Mouse (Mus musculus) stomach, postnatal 0 days (tissue): ENCODE measurements around the gene Tnik. TPM values are rescaled to one million over a fixed set of nuclear protein-coding genes. Genes with fewer than 3 reads are reported as not detected.

ENCODE experiments used
- ATAC-seq: fragments of 200-750 bp; cut with Nextera tagmentation; 2 replicates; pipeline ENCODE4 v1.8.0; 2017; ENCODE audit not compliant: low FRiP score, low TSS enrichment
- DNase-seq: peaks from one replicate; pipeline ENCODE4 v3.0.0-alpha.2; 2016; ENCODE audit warnings: low spot score
- H3K27ac ChIP-seq: fragments of 300-500 bp; sonication (generic); replicated peaks from 2 replicates; pipeline ENCODE4 v1.5.1; 2014; ENCODE audit warnings: mild to moderate bottlenecking, control low read depth
- H3K27me3 ChIP-seq: fragments of 300-500 bp; sonication (generic); 2 replicates; pipeline ENCODE4 v1.6.1; 2014; ENCODE audit warnings: low read length; ENCODE audit not compliant: control insufficient read depth, insufficient read depth
- H3K36me3 ChIP-seq: fragments of 300-500 bp; sonication (generic); 2 replicates; pipeline ENCODE4 v1.6.1; 2014; ENCODE audit warnings: low read length, mixed read lengths; ENCODE audit not compliant: control insufficient read depth, insufficient read depth
- H3K4me1 ChIP-seq: fragments of 300-500 bp; sonication (generic); replicated peaks from 2 replicates; pipeline ENCODE4 v1.6.1; 2014; ENCODE audit warnings: antibody characterized with exemption; ENCODE audit not compliant: control insufficient read depth, insufficient read depth
- H3K4me2 ChIP-seq: fragments of 300-500 bp; sonication (generic); replicated peaks from 2 replicates; pipeline ENCODE4 v1.6.1; 2014; ENCODE audit warnings: low read depth, mild to moderate bottlenecking, control low read depth, moderate library complexity
- H3K4me3 ChIP-seq: fragments of 300-500 bp; sonication (generic); 2 replicates; pipeline ENCODE4 v1.5.1; 2014; ENCODE audit warnings: low read depth, low read length, control low read depth
- H3K9ac ChIP-seq: fragments of 300-500 bp; sonication (generic); 2 replicates; pipeline ENCODE4 v1.6.1; 2014; ENCODE audit warnings: mild to moderate bottlenecking, low read length, control low read depth, mixed read lengths
- H3K9me3 ChIP-seq: fragments of 300-500 bp; sonication (generic); 2 replicates; pipeline ENCODE4 v1.6.1; 2016; ENCODE audit warnings: low read length; ENCODE audit not compliant: control insufficient read depth
- CTCF ChIP-seq: IDR thresholded peaks from 2 replicates; pipeline ENCODE4 v1.5.1; 2016; ENCODE audit warnings: antibody characterized with exemption, low read depth, mild to moderate bottlenecking, moderate library complexity
- EP300 ChIP-seq: optimal IDR thresholded peaks from 2 replicates; pipeline ENCODE3; 2016; ENCODE audit warnings: antibody characterized with exemption
- WGBS: fragments of 180-500 bp; shearing (Covaris S2); extraction: QIAGEN DNeasy Blood & Tissue Kit; methylation state at CpG from one replicate; pipeline ENCODE4 v1.1.7; 2014; 5-methylcytosine and 5-hydroxymethylcytosine counted together
- polyA plus RNA-seq: library from polyadenylated mRNA; unstranded; fragments of >200 nt; fragmentation: Nextera tagmentation; extraction: Ambion mirVana; gene quantifications from 2 replicates; pipeline ENCODE4 v1.2.1, GENCODE M21; 2015

Gene Tnik
- polyA plus RNA-seq, 1 experiment from 2014 or later = 4.6 TPM

DNA sequence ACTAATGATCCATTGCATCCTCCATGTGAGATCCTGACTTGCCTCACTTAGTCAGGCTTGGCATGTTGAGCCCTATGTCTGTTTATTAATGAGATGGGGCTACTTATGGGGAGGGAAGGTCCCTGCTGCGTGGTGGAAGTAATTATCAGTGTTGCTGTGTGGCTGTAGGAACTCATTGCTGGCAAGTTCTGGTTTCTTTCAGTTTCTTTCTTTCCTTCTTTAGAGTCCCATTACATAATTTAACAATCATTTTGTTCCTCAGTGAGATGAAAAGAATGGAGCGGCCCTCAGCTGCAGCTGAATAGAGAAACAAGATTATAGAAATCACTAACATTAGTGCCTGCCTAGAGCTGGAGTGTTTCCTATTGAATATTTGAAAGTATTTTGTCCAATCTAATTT lies 263.7 kb downstream of the Tnik start:
- H3K27me3 ChIP-seq = no peaks in the 10 kb centered on the region
- DNase-seq (no peak), ATAC-seq (no peak)
- no peaks in the 10 kb centered on the region for H3K9me3 ChIP-seq
- TF ChIP-seq CTCF (no peak), EP300 (no peak)
- WGBS = 39% methylated on average over 2 of the region's 2 CpGs
- H3K4me3 ChIP-seq = no peak overlapping the region
- H3K27ac ChIP-seq = no peak overlapping the region
- H3K4me1 ChIP-seq = no peaks in the 10 kb centered on the region
- H3K4me2 ChIP-seq = no peak overlapping the region
- H3K36me3 ChIP-seq = no peaks in the 10 kb centered on the region
- no peak overlapping the region for H3K9ac ChIP-seq

DNA sequence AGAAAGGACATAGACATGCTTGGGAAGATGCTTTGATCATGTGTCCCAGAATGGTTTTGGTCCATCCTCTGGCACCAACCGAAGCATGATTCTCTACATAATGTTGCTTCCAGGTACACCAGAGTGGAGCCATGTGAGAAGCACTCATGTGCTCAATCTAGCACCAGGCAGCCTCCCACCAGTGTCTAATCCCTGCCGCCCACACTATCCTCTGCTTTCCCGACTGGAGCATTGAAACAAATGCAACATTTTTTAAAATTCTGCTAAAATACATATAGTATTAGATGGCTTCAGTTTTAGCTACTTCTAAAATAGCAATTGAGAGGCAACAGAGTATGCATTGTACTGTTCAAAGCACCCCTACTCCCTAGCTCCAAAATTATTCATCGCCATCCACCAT lies 264.2 kb downstream of the Tnik start:
- no peaks in the 10 kb centered on the region for H3K4me1 ChIP-seq
- H3K27ac ChIP-seq = no peak overlapping the region
- no peaks in the 10 kb centered on the region for H3K27me3 ChIP-seq
- 97% methylated on average over 4 of the region's 4 CpGs for WGBS
- TF ChIP-seq CTCF = no peak
- TF ChIP-seq EP300 = no peak
- no peak for ATAC-seq
- no peak overlapping the region for H3K4me3 ChIP-seq
- H3K36me3 ChIP-seq = no peaks in the 10 kb centered on the region
- H3K4me2 ChIP-seq = no peak overlapping the region
- H3K9me3 ChIP-seq = no peaks in the 10 kb centered on the region
- no peak overlapping the region for H3K9ac ChIP-seq
- DNase-seq = no peak

- TF ChIP-seq CTCF = no peak
- TF ChIP-seq EP300 = no peak
- 86% methylated on average over 4 of the region's 4 CpGs for WGBS
- H3K36me3 ChIP-seq = no peaks in the 10 kb centered on the region
- DNase-seq (no peak), ATAC-seq (no peak)
- no peaks in the 10 kb centered on the region for H3K27me3 ChIP-seq
- no peaks in the 10 kb centered on the region for H3K9me3 ChIP-seq
- H3K4me3 ChIP-seq = no peak overlapping the region
- no peak overlapping the region for H3K27ac ChIP-seq
- no peak overlapping the region for H3K4me2 ChIP-seq
- no peak overlapping the region for H3K9ac ChIP-seq
- no peaks in the 10 kb centered on the region for H3K4me1 ChIP-seq
These were observed 266.5 kb downstream of the Tnik start for GRCm38 (mm10) chr3:28529548-28529947.

DNA sequence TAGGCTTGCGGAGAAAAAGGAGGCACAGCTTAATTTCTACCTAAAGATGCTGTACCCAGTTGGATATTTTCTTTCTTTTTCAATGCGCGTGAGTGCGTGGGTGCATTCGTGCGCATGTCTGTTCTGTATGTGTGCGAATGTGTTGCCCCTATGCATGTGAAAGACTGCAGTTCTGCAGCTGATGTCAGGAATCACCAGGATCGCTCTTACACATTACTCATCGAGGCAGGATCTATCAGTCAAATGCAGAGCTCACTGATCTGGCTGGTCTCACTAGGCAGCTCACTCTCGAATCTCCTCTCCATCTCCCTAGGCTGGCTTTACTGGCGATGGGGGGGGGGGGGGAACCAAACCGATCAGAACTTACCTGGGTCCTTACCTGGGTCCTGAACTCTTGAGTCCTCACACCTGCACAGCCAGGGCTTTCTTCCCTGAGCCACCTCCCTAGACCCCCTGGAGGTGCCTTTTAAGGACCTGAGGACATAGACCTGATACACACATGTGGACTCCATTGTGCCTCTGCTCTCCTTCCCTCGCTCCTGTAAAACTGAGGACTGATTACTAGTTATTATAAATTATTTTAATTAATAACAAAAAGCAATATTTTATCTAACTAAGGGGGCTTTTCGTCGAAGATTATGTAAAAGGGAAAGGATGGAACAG lies 268.4 kb downstream of the Tnik start:
- no peak for ATAC-seq
- no peaks in the 10 kb centered on the region for H3K36me3 ChIP-seq
- DNase-seq = no peak
- H3K27ac ChIP-seq = no peak overlapping the region
- no peaks in the 10 kb centered on the region for H3K27me3 ChIP-seq
- 69% methylated on average over 15 of the region's 15 CpGs for WGBS
- no peak overlapping the region for H3K4me3 ChIP-seq
- H3K4me1 ChIP-seq = no peaks in the 10 kb centered on the region
- no peak overlapping the region for H3K4me2 ChIP-seq
- H3K9ac ChIP-seq = no peak overlapping the region
- no peaks in the 10 kb centered on the region for H3K9me3 ChIP-seq
- no peak for TF ChIP-seq EP300
- no peak for TF ChIP-seq CTCF

- WGBS = 92% methylated on average over 7 of the region's 7 CpGs
- no peaks in the 10 kb centered on the region for H3K36me3 ChIP-seq
- H3K27ac ChIP-seq = no peak overlapping the region
- no peak overlapping the region for H3K4me2 ChIP-seq
- ATAC-seq (no peak), DNase-seq (no peak)
- H3K9me3 ChIP-seq = no peaks in the 10 kb centered on the region
- no peaks in the 10 kb centered on the region for H3K4me1 ChIP-seq
- H3K4me3 ChIP-seq = no peak overlapping the region
- H3K27me3 ChIP-seq = no peaks in the 10 kb centered on the region
- no peak overlapping the region for H3K9ac ChIP-seq
- TF ChIP-seq EP300 (no peak), CTCF (no peak)
These were observed 269.7 kb downstream of the Tnik start for GRCm38 (mm10) chr3:28532666-28533065.

GRCm38 (mm10) chr3:28540121-28540520 lies 277.1 kb downstream of the Tnik start:
- Histone ChIP-seq H3K4me2 (no peak overlapping the region), H3K9me3 (no peaks in the 10 kb centered on the region), H3K9ac (no peak overlapping the region), H3K27ac (no peak overlapping the region), H3K4me1 (no peaks in the 10 kb centered on the region), H3K4me3 (no peak overlapping the region), H3K36me3 (no peaks in the 10 kb centered on the region), H3K27me3 (no peaks in the 10 kb centered on the region)
- ATAC-seq (no peak), DNase-seq (no peak)
- 56% methylated on average over 5 of the region's 5 CpGs for WGBS
- no peak for TF ChIP-seq CTCF
- no peak for TF ChIP-seq EP300
